Mouse (Mus musculus): ENCODE results near the gene Rras.
A peak's percentile ranks its signal among the peaks of the same experiment; 100 is the strongest.

The Rras gene

DNA sequence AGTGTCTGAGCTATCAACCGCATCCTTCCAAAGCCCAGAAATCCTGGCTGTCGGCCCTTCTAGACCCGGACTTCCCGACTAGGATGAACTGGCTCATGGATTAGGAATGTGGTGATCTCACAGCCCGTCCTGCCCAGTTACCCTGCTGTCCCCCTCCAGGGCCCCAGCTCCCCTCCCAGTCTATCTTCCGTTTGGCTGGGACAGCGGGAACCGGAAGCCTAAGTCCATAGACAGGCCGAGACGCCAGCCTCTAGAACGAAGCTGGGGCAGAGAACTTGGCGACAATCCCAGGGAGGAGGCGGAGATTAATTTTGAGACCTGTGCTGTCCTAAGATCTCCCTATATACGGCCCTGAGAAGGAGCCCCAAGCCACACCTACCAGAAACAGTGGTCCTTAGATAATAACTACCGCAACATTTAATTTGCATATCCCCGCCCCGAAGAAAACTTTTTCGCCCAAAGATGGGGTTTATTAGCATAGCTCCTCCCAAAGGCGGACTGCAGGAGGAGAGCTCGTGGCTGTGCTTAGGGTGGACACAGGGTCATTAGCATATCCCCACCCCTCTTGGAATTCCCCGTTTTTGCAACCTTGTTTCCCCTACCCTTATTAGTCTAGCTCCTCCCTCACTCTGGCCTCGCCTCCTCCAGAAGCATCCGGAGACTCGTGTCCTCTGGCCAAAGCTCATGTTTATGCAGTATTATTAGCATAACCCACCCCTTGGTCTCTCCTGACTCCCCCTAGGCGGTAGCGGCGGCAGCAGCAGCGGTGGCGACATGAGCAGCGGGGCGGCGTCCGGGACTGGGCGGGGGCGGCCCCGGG lies at the start of gene Rras:
Rras (plus strand) TSS at position 720 of the 820 bp plus-strand sequence.
- peak; percentile 78 to 92 for DNase-seq (ENCODE audit: low spot score in 2 of 2)

DNA sequence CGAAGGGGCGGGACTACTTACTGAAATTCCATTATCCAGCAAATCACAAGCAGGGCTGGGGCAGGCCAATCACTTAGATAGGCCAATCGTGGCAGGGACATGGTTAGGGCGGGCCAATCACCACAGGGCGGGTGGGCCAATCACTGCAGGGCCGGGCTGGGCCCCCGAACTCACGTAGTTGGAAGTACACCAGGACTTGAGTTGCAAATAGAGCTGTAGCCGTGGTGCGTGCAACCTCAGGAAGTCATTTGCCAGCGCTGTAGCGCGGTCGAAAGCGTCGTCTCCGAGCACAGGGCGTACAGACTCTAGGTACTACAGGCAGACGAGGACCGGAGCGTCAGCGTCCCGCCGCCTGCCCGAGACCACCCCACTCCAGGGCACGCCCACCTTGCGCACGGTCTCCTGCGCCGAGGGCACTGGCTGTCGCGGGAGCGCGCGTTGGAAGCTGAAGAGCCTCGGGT lies 47.5 kb upstream of the Rras start:
- DNase-seq (ENCODE audit: low spot score in 2 of 2) = peak; percentile 82

DNA sequence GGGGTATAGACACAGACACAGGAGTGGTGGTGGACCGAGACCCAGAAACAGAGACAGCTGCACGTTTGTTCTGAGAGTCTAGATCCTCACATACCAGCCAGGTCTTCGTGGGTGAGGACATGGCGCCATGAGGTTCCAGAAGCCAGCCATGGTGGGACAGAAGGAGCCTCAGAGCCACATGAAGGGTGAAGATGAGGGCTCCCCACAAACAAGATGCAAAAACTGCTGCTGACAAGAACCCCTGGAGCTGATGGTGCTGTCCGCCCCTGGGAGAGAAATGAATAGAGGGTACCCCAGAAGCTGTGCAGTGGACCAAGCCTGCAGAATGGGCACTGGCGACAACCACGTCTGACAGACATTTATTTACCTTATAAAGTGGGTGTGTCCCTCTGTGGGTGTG lies 46.6 kb upstream of the Rras start:
- DNase-seq (ENCODE audit: low spot score in 2 of 2) = no peak

DNA sequence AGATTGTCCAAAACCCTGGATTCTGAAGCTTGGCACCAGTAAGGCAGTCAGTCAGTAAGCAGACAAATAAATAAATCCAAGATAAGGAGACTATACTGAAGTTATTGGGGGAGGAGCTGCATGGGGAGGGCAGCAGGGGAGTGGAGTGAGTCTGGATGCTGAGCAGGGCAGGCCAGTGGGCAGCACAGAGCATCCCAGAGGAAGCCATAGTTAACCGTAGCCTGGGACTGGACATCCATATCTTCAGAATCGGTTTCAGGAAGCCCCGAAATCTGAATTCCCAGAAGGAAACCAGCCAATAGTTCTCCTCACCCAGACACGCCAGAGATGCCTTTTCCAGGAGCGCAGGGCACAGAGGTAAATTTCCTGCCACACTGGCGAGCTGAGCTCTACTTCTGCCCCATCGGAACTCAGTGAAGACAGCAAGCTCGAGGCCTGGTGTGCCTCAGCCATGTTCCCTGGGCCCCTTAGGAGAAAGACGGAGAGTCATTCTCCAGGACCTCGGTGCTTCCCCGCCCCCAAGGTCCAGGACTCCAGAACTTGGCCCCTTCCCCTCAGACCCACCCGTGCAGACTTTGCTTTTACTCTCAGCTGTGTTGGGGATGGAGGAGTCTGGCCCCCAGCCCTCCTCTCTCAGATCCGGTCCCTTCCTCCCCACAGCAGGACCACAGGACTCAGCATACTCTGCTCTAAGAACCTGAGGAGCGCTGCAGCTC lies 44.2 kb upstream of the Rras start:
- no peak for DNase-seq (ENCODE audit: low spot score in 2 of 2)

DNA sequence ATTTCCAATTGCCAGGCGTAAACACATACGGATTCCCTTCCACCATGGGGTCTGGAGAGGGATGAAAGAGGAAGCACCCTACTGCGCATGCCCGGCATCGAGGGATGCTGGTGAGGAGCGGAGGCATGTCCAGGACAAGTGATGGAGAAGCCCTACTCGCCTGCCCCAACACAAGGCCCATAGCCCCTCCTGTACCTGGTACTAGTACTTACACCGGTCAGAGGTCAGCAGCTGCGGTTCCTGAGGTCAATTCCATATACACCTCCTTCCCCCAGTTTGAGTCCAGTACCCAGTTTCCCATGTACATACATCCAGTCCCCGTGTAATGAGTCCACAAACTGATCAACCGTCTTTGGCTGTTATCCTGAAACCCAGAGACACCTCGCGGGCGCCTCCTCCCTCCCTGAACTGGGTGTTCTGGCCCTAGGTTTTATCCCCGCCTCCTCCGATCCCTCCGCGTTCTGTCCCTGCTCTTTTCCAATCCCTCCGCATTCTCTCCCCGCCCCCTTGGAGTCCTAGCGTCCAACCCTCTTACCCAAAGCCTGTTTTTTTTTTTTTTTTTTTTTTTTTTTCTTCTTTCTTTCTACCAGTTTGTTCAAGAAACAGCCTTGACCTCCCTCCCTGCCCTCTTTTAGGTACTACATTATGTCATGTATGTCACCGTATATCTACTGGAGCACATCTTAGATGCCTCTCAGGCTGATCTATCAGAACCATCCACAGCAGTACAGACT lies 43.2 kb upstream of the Rras start, which contains the start of gene Cpt1c:
Cpt1c (minus strand) TSS at position 469 of the 734 bp plus-strand sequence.
- DNase-seq (ENCODE audit: low spot score in 2 of 2) = peak; percentile 75 to 84

DNA sequence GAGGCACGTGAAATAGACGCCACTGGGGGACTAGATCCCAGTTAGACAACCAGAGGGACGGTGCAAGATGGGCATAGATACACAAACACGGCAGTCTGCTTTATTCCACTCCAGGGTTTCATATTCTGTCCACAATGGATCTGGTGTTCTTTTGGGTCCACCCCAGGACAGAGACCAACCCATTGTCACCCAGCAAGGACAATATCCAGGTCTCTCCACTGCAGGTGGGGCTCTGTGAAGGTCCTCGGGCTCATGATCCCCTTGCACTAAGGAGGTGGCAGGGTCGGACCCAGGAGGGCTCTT lies 42.7 kb upstream of the Rras start:
- DNase-seq (ENCODE audit: low spot score in 2 of 2) = no peak

DNA sequence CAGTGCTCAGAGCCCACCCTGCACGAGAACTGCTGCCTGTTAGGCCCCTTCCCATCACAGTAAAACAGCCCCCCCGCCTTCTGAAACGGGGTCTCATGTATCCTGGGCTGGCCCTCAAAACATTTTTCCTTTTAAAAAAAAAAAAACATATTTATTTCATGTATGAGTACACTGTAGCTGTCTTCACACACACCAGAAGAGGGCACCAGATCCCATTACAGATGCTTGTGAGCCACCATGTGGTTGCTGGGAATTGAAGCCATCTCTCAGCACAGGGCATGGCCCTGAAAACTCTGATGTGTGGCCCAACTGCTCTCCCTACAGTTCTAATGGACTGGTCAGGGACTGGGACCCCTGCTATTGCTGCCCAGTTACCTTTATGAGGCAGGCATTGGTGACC lies 39.5 kb upstream of the Rras start:
- no peak for DNase-seq (ENCODE audit: low spot score in 2 of 2)

DNA sequence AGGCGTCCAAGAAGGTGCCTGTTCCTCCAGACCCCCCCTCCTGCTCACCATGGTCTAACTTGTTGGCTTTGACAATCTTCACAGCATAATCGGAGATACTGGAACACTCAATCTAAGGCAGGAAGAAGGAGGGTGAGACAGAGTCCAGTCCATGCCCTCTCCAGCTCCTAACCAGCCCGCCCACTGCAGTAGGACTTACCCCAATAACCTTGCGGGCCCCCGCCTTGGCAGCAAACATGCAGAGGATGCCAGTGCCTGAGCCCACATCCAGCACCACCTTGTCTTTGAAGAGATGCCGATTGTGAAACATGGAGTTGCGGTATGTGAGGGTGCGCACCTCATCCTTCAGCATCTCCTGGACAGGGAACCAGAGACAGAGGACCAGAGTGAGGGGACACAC lies 36.2 kb upstream of the Rras start:
- no peak for DNase-seq (ENCODE audit: low spot score in 2 of 2)

DNA sequence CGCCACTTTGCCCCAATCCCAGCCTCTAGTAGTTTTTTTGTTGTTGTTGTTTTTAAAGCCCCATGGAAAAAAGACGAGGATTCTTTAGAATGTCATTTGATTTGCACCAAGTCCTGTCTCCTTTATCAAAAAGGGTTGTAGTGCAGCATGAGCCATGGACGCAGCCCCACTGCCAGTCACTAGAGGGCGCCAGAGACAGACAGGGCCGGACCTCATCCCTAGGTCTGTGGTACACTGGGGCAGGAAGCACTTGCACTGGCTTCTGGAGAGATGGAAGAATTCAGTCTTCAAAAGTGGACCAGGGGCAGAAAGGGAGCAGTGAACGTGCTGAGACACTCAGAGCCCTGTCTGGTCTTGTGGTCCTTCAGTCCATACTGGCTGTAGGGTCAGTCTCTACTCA lies 34.7 kb upstream of the Rras start:
- peak in 1 of 2 experiments; percentile 70 for DNase-seq (ENCODE audit: low spot score in 2 of 2)

DNA sequence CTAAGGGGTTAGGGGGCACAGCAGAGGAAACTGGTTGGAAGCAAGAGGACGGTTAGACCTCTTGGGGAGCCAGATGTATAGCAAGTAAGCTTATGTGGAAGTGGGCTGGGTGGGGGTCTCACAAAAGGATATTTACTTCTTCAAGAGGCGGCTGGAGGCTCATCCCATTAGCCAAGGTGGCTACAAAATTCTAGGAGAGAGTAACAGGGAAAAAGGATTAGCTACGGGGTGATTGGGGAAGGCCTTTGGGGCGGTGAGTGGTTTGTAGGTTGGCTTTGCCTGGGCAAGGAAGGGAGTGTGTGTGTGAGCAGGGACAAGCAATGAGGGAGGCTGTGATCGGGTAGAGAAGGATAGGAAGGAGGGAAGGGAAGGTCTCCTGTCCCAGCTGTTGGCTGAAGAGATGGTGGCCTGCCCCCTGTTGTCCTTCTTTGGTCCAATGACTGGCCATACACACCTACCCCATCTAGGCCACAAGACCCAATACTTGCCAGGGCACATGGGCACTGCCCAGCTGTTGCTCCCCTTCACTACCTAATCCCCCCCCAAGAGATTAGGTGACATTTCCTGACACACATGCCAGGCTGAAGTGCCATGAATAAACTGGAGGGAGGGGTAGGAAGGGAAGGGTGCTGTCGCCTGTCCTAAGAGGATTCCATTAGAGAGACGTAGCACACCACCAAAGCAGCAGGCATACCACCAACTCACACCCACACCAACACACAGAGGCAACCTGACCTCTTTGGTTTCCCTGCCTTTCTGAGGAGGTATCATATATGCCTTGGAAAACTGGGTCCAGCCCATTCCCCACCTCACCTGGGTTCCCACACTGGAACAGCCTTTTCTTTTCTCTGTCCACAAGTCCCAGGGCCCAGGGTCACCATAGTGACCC lies 33.6 kb upstream of the Rras start:
- no peak for DNase-seq (ENCODE audit: low spot score in 2 of 2)

DNA sequence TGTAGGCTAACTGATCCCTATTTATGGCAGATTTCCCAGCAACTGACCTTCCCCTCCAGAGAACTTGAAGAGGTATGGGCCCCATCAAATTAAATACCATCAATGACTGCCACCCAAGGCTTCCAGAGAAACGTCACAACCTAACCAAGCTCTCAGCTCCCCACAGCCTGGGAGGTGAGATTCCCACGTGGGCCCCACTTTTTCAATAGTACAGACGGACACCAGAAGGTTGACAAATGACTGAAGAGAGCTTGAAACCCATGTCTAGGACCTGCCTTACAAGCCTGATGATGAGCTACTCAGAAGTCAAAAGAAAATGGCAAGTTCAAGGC lies 33.0 kb upstream of the Rras start:
- no peak for DNase-seq (ENCODE audit: low spot score in 2 of 2)

DNA sequence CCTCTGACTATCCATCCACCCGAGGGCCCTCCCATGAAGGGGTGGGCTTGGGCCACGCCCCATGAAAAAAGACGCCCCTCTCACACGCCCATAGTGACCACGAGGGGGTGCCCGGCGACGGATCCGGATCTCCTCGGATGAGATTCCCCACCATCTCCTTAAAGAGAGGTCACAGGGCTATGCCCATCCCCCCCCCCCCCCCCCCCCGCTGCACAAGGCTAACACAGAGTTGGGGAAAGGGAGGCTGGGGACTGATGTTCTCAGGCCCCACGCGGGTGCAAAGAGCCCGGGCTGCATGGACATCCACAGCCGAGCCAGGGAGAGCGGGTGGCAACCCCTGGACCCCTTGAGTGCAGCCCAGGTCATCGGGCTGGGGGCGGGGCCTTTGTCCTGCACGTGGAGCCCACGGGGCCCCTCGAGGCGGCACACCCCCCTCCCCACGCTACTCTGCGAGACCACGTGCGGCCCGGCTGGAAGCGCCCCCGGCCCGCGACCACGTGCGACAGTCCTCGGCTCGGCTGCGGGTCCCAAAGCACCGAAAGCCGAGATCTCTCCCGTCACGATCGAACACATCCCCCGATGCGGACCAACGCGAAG lies 32.1 kb upstream of the Rras start:
- DNase-seq (ENCODE audit: low spot score in 2 of 2) = peak in 1 of 2 experiments; percentile 45

DNA sequence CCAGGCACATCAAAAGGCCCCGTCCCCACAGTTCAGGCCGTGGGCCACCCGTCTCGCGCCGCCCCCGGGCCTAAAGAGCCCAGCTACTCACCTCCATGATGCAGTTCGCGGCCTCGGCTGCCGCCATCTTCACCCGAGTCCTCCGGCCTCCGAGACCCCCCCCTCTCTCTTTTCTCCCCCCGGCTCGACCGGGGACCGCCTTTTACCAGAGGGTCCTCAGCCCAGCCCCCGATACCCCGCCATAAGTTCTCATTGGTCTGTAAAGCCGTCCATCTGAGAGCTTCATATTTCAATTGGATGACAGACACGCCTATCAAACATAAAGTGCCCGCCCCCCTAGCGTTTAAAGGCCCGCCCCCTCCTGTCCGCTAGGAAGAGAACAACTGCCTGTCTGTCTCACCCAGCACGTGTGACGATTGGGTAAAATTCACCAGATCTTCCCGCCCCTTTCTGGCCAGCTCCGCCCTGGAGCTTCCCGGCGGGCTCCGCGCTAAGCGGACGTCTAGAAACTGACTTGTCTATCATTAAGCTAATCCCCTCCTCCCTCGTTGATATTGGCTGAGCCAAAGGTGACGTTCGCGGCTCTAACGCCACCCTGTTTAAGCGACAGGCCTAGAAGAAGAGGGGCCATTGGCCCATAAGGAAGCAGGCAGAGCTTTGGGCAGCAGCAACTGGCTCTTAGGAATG lies 31.4 kb upstream of the Rras start, which contains the start of gene Prmt1:
Prmt1 (minus strand) TSS at position 377 of the 687 bp plus-strand sequence.
- peak; percentile 99 to 100 for DNase-seq (ENCODE audit: low spot score in 2 of 2)

DNA sequence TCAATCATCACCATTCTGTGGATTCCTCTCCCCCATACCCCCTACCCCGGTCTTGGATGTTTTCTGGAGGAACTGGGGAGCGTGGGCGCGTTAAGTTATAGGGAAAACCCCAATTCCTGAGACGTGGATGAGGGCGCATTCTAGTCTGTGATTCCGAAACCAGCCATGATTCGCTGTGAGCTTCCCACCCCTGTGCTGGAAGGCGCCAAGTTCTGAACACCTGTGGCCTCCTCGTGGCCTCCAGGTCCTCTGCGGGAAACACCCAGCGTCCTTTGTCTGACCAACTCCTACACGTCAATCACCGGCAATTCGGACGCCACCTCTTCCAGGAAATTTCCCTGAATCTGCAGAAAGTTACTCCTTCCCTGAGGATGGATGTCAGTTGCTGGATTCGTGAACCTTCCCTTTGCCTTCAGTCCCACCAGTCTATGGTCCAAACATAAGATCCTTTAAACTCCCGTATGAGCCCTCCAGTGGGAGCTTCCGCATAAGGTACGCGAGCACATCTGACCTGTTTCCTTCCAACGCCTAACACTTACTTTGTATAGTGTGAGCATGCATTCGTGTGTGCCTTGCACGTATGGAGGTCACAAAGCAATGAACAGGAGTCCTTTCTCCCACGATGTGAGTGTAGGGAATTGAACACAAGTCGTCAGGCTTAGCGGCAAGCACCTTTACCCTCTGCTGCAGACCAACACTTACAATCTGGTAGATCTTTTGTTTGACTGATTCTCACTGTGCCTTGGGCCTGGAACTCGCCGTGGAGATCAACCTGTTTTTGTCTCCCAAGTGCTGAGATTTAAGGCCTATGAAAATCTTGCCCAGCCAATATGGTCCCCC lies 30.7 kb upstream of the Rras start:
- DNase-seq (ENCODE audit: low spot score in 2 of 2) = no peak

DNA sequence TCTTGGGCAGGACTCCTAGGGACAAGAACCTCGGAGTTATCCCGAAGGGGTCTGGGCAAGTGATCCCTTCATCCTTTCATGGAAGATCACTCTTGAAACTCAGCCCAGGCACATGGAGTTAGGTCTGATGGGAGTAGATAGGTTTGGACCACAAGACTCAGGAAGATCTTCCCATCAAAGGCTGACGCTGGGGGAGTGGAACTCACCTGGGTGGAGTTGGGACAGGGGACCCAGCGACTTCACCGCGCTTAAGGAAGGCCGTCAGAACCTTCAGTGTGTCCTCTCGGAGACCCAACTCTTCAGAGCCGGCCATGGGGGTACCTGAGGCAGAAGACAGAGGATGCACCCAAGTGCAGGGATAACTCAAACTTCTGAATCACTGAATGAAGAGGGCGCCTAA lies 21.1 kb upstream of the Rras start:
- DNase-seq (ENCODE audit: low spot score in 2 of 2) = no peak

DNA sequence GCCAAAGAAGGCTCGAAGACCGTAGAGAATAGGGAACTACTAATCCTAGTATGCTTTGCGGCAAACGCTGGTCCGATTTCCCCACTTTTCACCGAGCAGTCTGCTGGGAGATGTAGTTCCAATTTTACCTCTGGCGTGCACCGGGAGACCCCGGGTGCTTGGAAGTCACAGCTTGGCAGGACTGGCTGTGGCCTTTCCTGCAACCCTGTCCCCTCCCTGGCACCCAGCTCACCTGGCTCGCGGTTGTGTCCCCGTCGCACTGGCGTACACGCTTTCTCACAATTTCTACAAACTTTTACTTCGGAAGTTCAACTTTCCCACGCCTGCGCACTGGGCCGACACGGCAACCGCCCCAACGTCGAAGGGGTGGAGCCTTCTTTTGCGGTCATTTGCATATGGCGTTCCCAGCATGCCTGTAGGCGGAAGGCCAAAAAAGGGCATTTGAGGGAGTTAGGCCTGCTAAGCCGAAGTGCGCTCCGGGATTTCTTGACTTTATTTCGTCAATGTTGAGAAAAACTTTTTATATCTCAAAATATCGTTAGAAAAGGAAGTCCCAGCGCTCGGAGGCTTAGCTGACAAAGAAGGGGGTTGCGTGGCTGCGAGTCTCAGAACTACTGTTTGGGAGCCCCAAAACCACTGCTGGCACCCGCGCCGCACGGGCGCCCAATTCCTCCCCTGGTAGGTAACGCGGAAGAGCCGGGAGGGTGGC lies 20.4 kb upstream of the Rras start, which contains the start of gene Irf3:
Irf3 (plus strand) TSS at position 418 of the 709 bp plus-strand sequence.
- DNase-seq (ENCODE audit: low spot score in 2 of 2) = peak; percentile 91 to 94

DNA sequence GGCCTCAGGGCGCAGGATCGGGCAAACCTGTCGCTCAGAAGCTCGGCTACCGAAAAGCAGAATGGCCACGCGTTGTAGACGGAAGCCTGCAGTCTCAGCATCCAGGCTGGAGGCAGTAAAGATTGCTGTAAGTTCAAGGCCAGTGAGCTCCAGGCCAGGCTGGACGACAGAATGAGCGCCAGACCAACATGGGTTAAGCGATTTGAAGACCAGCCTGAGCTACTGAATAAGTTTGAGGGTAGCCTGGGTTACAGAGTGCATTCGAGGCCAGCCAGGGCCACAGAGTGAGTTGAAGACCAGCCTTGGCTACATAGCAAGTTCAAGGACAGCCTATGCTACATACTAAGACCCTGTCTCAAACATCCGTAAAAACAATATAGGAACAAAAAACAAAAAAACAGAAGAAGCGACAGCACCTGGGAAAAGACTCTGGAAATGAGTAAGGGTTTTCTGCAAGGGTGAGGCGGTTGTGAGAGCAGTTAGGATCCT lies 19.8 kb upstream of the Rras start:
- no peak for DNase-seq (ENCODE audit: low spot score in 2 of 2)

DNA sequence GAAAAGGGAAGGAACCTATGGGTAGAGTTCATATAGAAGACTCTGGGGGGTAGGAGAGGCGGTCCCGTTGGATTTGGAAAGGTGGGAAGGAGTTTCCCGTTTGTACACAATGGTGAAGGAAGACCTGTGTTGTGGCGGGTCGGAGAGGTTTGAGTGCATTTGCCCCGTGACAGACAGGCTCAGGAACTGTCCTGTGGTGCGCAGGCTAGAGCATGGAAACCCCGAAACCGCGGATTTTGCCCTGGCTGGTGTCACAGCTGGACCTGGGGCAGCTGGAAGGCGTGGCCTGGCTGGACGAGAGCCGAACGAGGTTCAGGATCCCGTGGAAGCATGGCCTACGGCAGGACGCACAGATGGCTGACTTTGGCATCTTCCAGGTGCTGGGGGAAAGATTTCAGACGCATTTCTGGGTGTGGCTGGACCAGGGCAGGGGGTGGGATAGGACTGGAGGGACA lies 19.2 kb upstream of the Rras start, which contains the start of gene Bcl2l12:
Bcl2l12 (minus strand) TSS at position 212 of the 455 bp plus-strand sequence.
- DNase-seq (ENCODE audit: low spot score in 2 of 2) = no peak

All from right cerebral cortex, postnatal 36 days (tissue).